Mouse (Mus musculus): ENCODE measurements around the gene Scn3b.

Scn3b gene

GRCm38 (mm10) chr9:40339578-40339977, 70.6 kb downstream of the Scn3b start:
- CTCF ChIA-PET: interaction anchor here in 3 of 4 experiments (0.6 to 2.1 kb wide), 7 partner anchors 9 to 197 kb away, joined by 3 to 7 read pairs (median 5); no protein-coding TSS in a partner anchor
- POLR2A ChIA-PET: interaction anchor here in 3 of 4 experiments (0.6 to 14.5 kb wide), 9 partner anchors 9 to 104 kb away, joined by 3 to 257 read pairs (median 4); no protein-coding TSS in a partner anchor
